Mouse (Mus musculus): ENCODE data around the gene Ankrd44.

- TF ChIP-seq MYOD1 (IDR thresholded peaks at IDR 0.05; ENCODE audit: control insufficient read depth, insufficient read length, low read depth) (no peak), CTCF (IDR thresholded peaks at IDR 0.05; ENCODE audit: control insufficient read depth, insufficient read depth, insufficient read length) (no peak), USF1 (IDR thresholded peaks at IDR 0.05; ENCODE audit: low read depth) (no peak), MAX (IDR thresholded peaks at IDR 0.05) (no peak), CEBPB (IDR thresholded peaks at IDR 0.05; ENCODE audit: low read depth) (no peak), MYOG (IDR thresholded peaks at IDR 0.05; ENCODE audit: control insufficient read depth, extremely low read depth, insufficient read length) (no peak)
Measured at GRCm38 (mm10) chr1:54675478-54675877, 250.7 kb downstream of the Ankrd44 start.
